Mouse (Mus musculus) ES-E14 (cell line): ENCODE results near the gene Kcnj14.

Experiments used
- CHD2 ChIP-seq: IDR thresholded peaks from 2 replicates; pipeline ENCODE4 v1.6.1; 2014; ENCODE audit warnings: mild to moderate bottlenecking, low read depth, low read length, inconsistent platforms
- HCFC1 ChIP-seq: IDR thresholded peaks from 2 replicates; pipeline ENCODE4 v1.6.1; 2012; ENCODE audit warnings: low read length, inconsistent platforms, borderline replicate concordance; ENCODE audit not compliant: insufficient read depth
- MAFK ChIP-seq: IDR thresholded peaks from 2 replicates; pipeline ENCODE4 v1.6.1; 2014; ENCODE audit warnings: mild to moderate bottlenecking, low read depth, low read length, inconsistent platforms; ENCODE audit not compliant: insufficient read depth
- ZC3H11A ChIP-seq: IDR thresholded peaks from 2 replicates; pipeline ENCODE4 v1.6.1; 2012; ENCODE audit warnings: low read depth, mild to moderate bottlenecking, inconsistent platforms, low read length, borderline replicate concordance

GRCm38 (mm10) chr7:45862804-45863203, 38.2 kb upstream of the Kcnj14 start:
- TF ChIP-seq MAFK = no peak
- no peak for TF ChIP-seq CHD2
- no peak for TF ChIP-seq ZC3H11A
- peak; percentile 61; the same call in 1 of the 2 replicates for TF ChIP-seq HCFC1
